ENCODE assay signal across 9 mouse cellular contexts in the genomic region with DNA sequence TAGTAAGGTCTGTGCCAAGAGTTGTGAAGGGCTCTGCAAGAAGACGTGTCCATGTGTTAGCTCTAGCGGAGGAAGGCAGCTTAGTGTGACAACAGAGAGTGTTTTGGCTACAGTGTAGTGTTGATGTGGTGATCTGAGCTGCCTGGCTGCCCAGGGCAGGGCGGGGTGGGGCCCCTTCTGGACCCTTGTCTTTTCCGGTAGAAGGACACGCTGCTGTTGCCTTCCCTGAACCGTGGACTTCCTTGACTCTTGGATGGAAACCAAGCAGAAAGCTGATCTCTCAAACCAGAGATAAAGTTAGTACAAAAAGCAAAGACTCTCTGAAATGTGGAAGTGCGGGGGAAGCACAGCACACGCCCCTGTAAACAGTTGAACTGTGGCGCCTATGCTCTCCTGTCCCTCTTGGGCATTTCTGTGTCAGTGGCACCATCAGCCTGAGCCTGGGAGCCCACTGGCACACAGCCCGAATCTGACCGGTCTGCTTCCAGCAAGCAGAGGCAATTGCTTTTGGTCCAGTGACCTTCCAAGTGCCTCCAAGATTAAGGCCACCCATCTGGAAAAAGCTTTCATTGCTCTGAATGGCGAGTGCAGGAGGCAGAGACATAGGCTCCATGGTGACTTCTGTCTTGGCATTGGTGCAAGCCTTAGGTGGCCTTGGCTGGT. TPM values are rescaled to one million over a fixed set of nuclear protein-coding genes. Genes with fewer than 3 reads are reported as not detected.
A peak's percentile ranks its signal among the peaks of the same experiment; 100 is the strongest.
DNase-seq lines count a peak whose midpoint lies in the region; ATAC-seq lines count a peak whose summit lies in the region.
"Had no signal": no experiment of that assay in that cellular context is flagged by ENCODE, and none has a peak within 500 bp of the region (broad histone marks: within the 10 kb centered on the region; RNA-seq: fewer than 3 reads in every experiment).

No protein-coding gene starts in this region.

- no peak overlapping the region for H3K9ac ChIP-seq in heart, embryonic 14.5 days (ENCODE audit: low read length)
- H3K9ac ChIP-seq: neural tube, embryonic 12.5 days had no signal

- 0 out of 2 replicates have a peak overlapping the region, but pooled peaks have one; percentile 9 for H3K4me2 ChIP-seq in heart, embryonic 14.5 days (ENCODE audit: low read length)
- H3K4me2 ChIP-seq: neural tube, embryonic 12.5 days had no signal

- peak overlapping the region; percentile 33 to 34; a peak in 2 of 4 replicates for H3K27ac ChIP-seq in heart, embryonic 14.5 days (replicated peaks in 1 of 2; ENCODE audit: control insufficient read depth in 1 of 2, insufficient read depth in 1 of 2, low read depth in 2 of 2, low read length in 2 of 2)
- H3K27ac ChIP-seq: neural tube, embryonic 12.5 days had no signal

- no peaks in the 10 kb centered on the region for H3K36me3 ChIP-seq in heart, embryonic 14.5 days (ENCODE audit: control insufficient read depth, insufficient read depth, low read length)
- H3K36me3 ChIP-seq: neural tube, embryonic 12.5 days had no signal

- H3K9me3 ChIP-seq in heart, embryonic 14.5 days (ENCODE audit: control insufficient read depth, low read length) = no peaks in the 10 kb centered on the region
- H3K9me3 ChIP-seq: neural tube, embryonic 12.5 days had no signal

- ATAC-seq in heart, embryonic 14.5 days (ENCODE audit: insufficient number of reproducible peaks, insufficient read depth, low FRiP score, low read depth) = 0 out of 2 replicates have a peak, but pooled peaks have one; percentile 54

- 34% methylated on average over 12 of the region's 12 CpGs for WGBS in heart, embryonic 14.5 days

- no peaks in the 10 kb centered on the region for H3K27me3 ChIP-seq in heart, embryonic 14.5 days (ENCODE audit: control insufficient read depth, insufficient read depth, low read length)
- H3K27me3 ChIP-seq: neural tube, embryonic 12.5 days had no signal

- peak; percentile 33 to 47 for DNase-seq in spleen, adult 18-20 months
- no peak for DNase-seq in spleen, adult 12 weeks (ENCODE audit: low spot score)
- DNase-seq in cerebellum, adult 8-10 months = peak; percentile 70
- DNase-seq in kidney, postnatal 36 days = peak; percentile 95 to 96
- peak; percentile 65 for DNase-seq in ovary, postnatal 14 days (ENCODE audit: low spot score)
- no peak for DNase-seq in frontal cortex, adult 2 months (ENCODE audit: extremely low spot score in 1 of 2, low spot score in 1 of 2)
- no peak for DNase-seq in thymus, postnatal 10 days (ENCODE audit: low spot score in 2 of 2)

- no peak overlapping the region for H3K4me3 ChIP-seq in heart, embryonic 14.5 days (ENCODE audit: control insufficient read depth in 1 of 2, insufficient read depth in 1 of 2, low read depth in 1 of 2, low read length in 2 of 2)
- H3K4me3 ChIP-seq: neural tube, embryonic 12.5 days had no signal

- peaks cover 8 to 9% of the 10 kb centered on the region in 2 experiments for H3K4me1 ChIP-seq in heart, embryonic 14.5 days (ENCODE audit: control insufficient read depth in 2 of 2, insufficient read depth in 2 of 2, low read length in 2 of 2)

RNA-seq across cellular contexts. Expression of a gene that starts 48.7 kb away (rescaled TPM):
- polyA plus RNA-seq in heart, embryonic 14.5 days (2014; fragmentation: Nextera tagmentation; extraction: Ambion mirVana) = 11.6 and 14.9 TPM in 2 replicates
- 7.9 and 9.5 TPM in 2 replicates for polyA plus RNA-seq in frontal cortex, adult 2 months (2012; rRNA removed)

Comparison
In these comparisons a context has a peak if more than half of its experiments do, and no peak if none do; other contexts are left out.
1. DNase-seq: peak in spleen, adult 18-20 months (2 of 2), cerebellum, adult 8-10 months (single experiment), kidney, postnatal 36 days (2 of 2) and ovary, postnatal 14 days (single experiment); none in spleen, adult 12 weeks (single experiment), frontal cortex, adult 2 months (0 of 2) and thymus, postnatal 10 days (0 of 2).